In genomic region chr7:121899940-121900339, GRCm38 (mm10) we compare ENCODE assay signal across 10 mouse cellular contexts. TPM values are rescaled to one million over a fixed set of nuclear protein-coding genes. Genes with fewer than 3 reads are reported as not detected.
DNase-seq lines count a peak whose midpoint lies in the region; ATAC-seq lines count a peak whose summit lies in the region.
"Had no signal": no experiment of that assay in that cellular context is flagged by ENCODE, and none has a peak within 500 bp of the region (broad histone marks: within the 10 kb centered on the region; RNA-seq: fewer than 3 reads in every experiment).

No protein-coding gene starts in this region.

- no peak overlapping the region for H3K4me3 ChIP-seq in kidney, embryonic 15.5 days (replicated peaks)
- H3K4me3 ChIP-seq in embryonic facial prominence, embryonic 14.5 days (ENCODE audit: low read depth, low read length), result no peak overlapping the region
- H3K4me3 ChIP-seq in hindbrain, embryonic 15.5 days, result no peak overlapping the region
- no peak overlapping the region for H3K4me3 ChIP-seq in neural tube, embryonic 11.5 days (ENCODE audit: low read depth, low read length)

- no peak overlapping the region for H3K9ac ChIP-seq in kidney, embryonic 15.5 days
- no peak overlapping the region for H3K9ac ChIP-seq in embryonic facial prominence, embryonic 14.5 days (ENCODE audit: low read depth, low read length)
- no peak overlapping the region for H3K9ac ChIP-seq in hindbrain, embryonic 15.5 days
- no peak overlapping the region; the same call in 1 of the 2 replicates for H3K9ac ChIP-seq in neural tube, embryonic 11.5 days (ENCODE audit: low read length)

- no peak overlapping the region for H3K27ac ChIP-seq in kidney, embryonic 15.5 days
- no peak overlapping the region for H3K27ac ChIP-seq in embryonic facial prominence, embryonic 14.5 days (replicated peaks; ENCODE audit: low read depth, low read length)
- H3K27ac ChIP-seq in hindbrain, embryonic 15.5 days (replicated peaks), result no peak overlapping the region
- no peak overlapping the region for H3K27ac ChIP-seq in neural tube, embryonic 11.5 days (ENCODE audit: low read depth, low read length)

- peaks cover 10% of the 10 kb centered on the region; the same call in 1 of the 2 replicates for H3K4me1 ChIP-seq in kidney, embryonic 15.5 days
- peaks cover 8% of the 10 kb centered on the region; the same call in 1 of the 2 replicates for H3K4me1 ChIP-seq in embryonic facial prominence, embryonic 14.5 days (ENCODE audit: control insufficient read depth, insufficient read depth, low read length)
- H3K4me1 ChIP-seq in hindbrain, embryonic 15.5 days (replicated peaks), result 0 out of 2 replicates have a peak, but pooled peaks cover 5% of the 10 kb centered on the region
- no peaks in the 10 kb centered on the region for H3K4me1 ChIP-seq in neural tube, embryonic 11.5 days (ENCODE audit: control insufficient read depth, insufficient read depth, low read length)

- 11% methylated on average over 7 of the region's 7 CpGs for WGBS in kidney, embryonic 15.5 days
- 9% methylated on average over 7 of the region's 7 CpGs for WGBS in embryonic facial prominence, embryonic 14.5 days
- 7% methylated on average over 7 of the region's 7 CpGs for WGBS in hindbrain, embryonic 15.5 days
- 8% methylated on average over 7 of the region's 7 CpGs for WGBS in neural tube, embryonic 11.5 days

- H3K36me3 ChIP-seq in kidney, embryonic 15.5 days, result no peaks in the 10 kb centered on the region
- no peaks in the 10 kb centered on the region for H3K36me3 ChIP-seq in embryonic facial prominence, embryonic 14.5 days (ENCODE audit: control insufficient read depth, insufficient read depth, low read length)
- H3K36me3 ChIP-seq in hindbrain, embryonic 15.5 days, result no peaks in the 10 kb centered on the region
- H3K36me3 ChIP-seq in neural tube, embryonic 11.5 days (ENCODE audit: control insufficient read depth, insufficient read depth, low read length), result no peaks in the 10 kb centered on the region

- peaks cover 10% of the 10 kb centered on the region; the same call in 1 of the 2 replicates for H3K27me3 ChIP-seq in kidney, embryonic 15.5 days
- no peaks in the 10 kb centered on the region for H3K27me3 ChIP-seq in embryonic facial prominence, embryonic 14.5 days (replicated peaks; ENCODE audit: control insufficient read depth, insufficient read depth, low read length)
- no peaks in the 10 kb centered on the region for H3K27me3 ChIP-seq in hindbrain, embryonic 15.5 days
- no peaks in the 10 kb centered on the region for H3K27me3 ChIP-seq in neural tube, embryonic 11.5 days (ENCODE audit: control insufficient read depth, insufficient read depth, low read length)

- no peak for ATAC-seq in kidney, embryonic 15.5 days (replicated peaks; ENCODE audit: low FRiP score)
- ATAC-seq in embryonic facial prominence, embryonic 14.5 days (ENCODE audit: low read depth), result no peak
- ATAC-seq in hindbrain, embryonic 15.5 days (ENCODE audit: low FRiP score, low read depth), result no peak
- ATAC-seq in neural tube, embryonic 11.5 days (ENCODE audit: insufficient read depth, low FRiP score, low TSS enrichment), result no peak

- peak overlapping the region; percentile 24 for H3K4me2 ChIP-seq in kidney, embryonic 15.5 days
- peak overlapping the region; percentile 29 for H3K4me2 ChIP-seq in embryonic facial prominence, embryonic 14.5 days (ENCODE audit: low read depth, low read length)
- H3K4me2 ChIP-seq in hindbrain, embryonic 15.5 days, result peak overlapping the region; percentile 31; the same call in 1 of the 2 replicates
- peak overlapping the region; percentile 27 for H3K4me2 ChIP-seq in neural tube, embryonic 11.5 days (ENCODE audit: low read depth)

- no peak for DNase-seq in kidney, adult 18-20 months
- no peak for DNase-seq in embryonic facial prominence, embryonic 14.5 days (ENCODE audit: low spot score)
- peak; percentile 39 for DNase-seq in neural tube, embryonic 11.5 days (ENCODE audit: low spot score)
- DNase-seq in spleen, adult 18-20 months, result no peak
- DNase-seq in urinary bladder, postnatal 4 days (ENCODE audit: low spot score in 2 of 2), result no peak
- DNase-seq in gastrocnemius, adult 8-10 months (ENCODE audit: low spot score in 2 of 2), result no peak
- DNase-seq: layer of hippocampus, adult 9-11 months had no signal

- no peaks in the 10 kb centered on the region for H3K9me3 ChIP-seq in kidney, embryonic 15.5 days (replicated peaks)
- H3K9me3 ChIP-seq in embryonic facial prominence, embryonic 14.5 days (ENCODE audit: control insufficient read depth, low read length), result no peaks in the 10 kb centered on the region
- no peaks in the 10 kb centered on the region for H3K9me3 ChIP-seq in hindbrain, embryonic 15.5 days
- H3K9me3 ChIP-seq in neural tube, embryonic 11.5 days (ENCODE audit: control insufficient read depth, low read length), result no peaks in the 10 kb centered on the region

RNA-seq across cellular contexts. Expression of gene Scnn1b, which starts 35.1 kb away (rescaled TPM):
- polyA plus RNA-seq in kidney, embryonic 15.5 days (2015; fragmentation: Nextera tagmentation; extraction: Ambion mirVana), result 31.9 TPM in 2 replicates
- 0.74 and 0.75 TPM in 2 replicates for polyA plus RNA-seq in embryonic facial prominence, embryonic 14.5 days (2014; fragmentation: Nextera tagmentation; extraction: Ambion mirVana)
- polyA plus RNA-seq in hindbrain, embryonic 15.5 days (2015; fragmentation: Nextera tagmentation; extraction: Ambion mirVana), result 0.12 and 0.28 TPM in 2 replicates
- 0.19 TPM in 1 of 2 replicates, not detected in the other for polyA plus RNA-seq in neural tube, embryonic 11.5 days (2014; fragmentation: Nextera tagmentation; extraction: Ambion mirVana)
- under 1 TPM in 1 of 4 experiments, not detected in 3; 0.29 TPM for total RNA-seq in gastrocnemius, adult 8-10 months (2022)
- total RNA-seq: MEL had no signal

Comparison
In these comparisons a context has a peak if more than half of its experiments do, and no peak if none do; other contexts are left out.
1. RNA of gene Scnn1b, which starts 35.1 kb away (polyA plus RNA-seq): 31.9 TPM in kidney, embryonic 15.5 days; 0.74 to 0.75 TPM in embryonic facial prominence, embryonic 14.5 days, 0.19 TPM in neural tube, embryonic 11.5 days and 0.12 to 0.28 TPM in hindbrain, embryonic 15.5 days; every median in the first group is over 10 times any median in the second.
2. Peak in every context shown above with its lines, with median percentiles within 50 percentile points of each other: H3K4me2 ChIP-seq.